Mouse (Mus musculus) midbrain, embryonic 13.5 days (tissue): ENCODE measurements around the gene Col3a1. TPM values are rescaled to one million over a fixed set of nuclear protein-coding genes. Genes with fewer than 3 reads are reported as not detected.

ENCODE experiments used
- ATAC-seq: fragments of 200-750 bp; cut with Nextera tagmentation; 2 replicates; pipeline ENCODE4 v1.8.0; 2017; ENCODE audit warnings: mild to moderate bottlenecking, moderate TSS enrichment, moderate library complexity
- H3K27ac ChIP-seq: fragments of 300-500 bp; sonication (generic); 2 replicates; pipeline ENCODE4 v1.5.1; 2015; ENCODE audit warnings: inconsistent platforms, mild to moderate bottlenecking, moderate library complexity
- H3K27me3 ChIP-seq: fragments of 300-500 bp; sonication (generic); 2 replicates; pipeline ENCODE4 v1.6.1; 2015; ENCODE audit warnings: mild to moderate bottlenecking, inconsistent platforms
- H3K36me3 ChIP-seq: fragments of 300-500 bp; sonication (generic); 2 replicates; pipeline ENCODE4 v1.6.1; 2015; ENCODE audit warnings: mild to moderate bottlenecking, inconsistent platforms
- H3K4me1 ChIP-seq: fragments of 300-500 bp; sonication (generic); replicated peaks from 2 replicates; pipeline ENCODE4 v1.6.1; 2015; ENCODE audit warnings: inconsistent platforms
- H3K4me2 ChIP-seq: fragments of 300-500 bp; sonication (generic); replicated peaks from 2 replicates; pipeline ENCODE4 v1.6.1; 2015; ENCODE audit warnings: moderate library complexity, mild to moderate bottlenecking, inconsistent platforms
- H3K4me3 ChIP-seq: fragments of 300-500 bp; sonication (generic); replicated peaks from 2 replicates; pipeline ENCODE4 v1.5.1; 2015; ENCODE audit warnings: mild to moderate bottlenecking, inconsistent platforms
- H3K9ac ChIP-seq: fragments of 300-500 bp; sonication (generic); replicated peaks from 2 replicates; pipeline ENCODE4 v1.6.1; 2015; ENCODE audit warnings: mild to moderate bottlenecking, inconsistent platforms
- H3K9me3 ChIP-seq: fragments of 300-500 bp; sonication (generic); 2 replicates; pipeline ENCODE4 v1.6.1; 2016; ENCODE audit warnings: mild to moderate bottlenecking, inconsistent platforms
- WGBS: fragments of 180-500 bp; shearing (Covaris S2); methylation state at CpG from one replicate; pipeline ENCODE4 v1.1.7; 2015; 5-methylcytosine and 5-hydroxymethylcytosine counted together
- polyA plus RNA-seq: library from polyadenylated mRNA; unstranded; fragments of >200 nt; fragmentation: Nextera tagmentation; extraction: Ambion mirVana; gene quantifications from 2 replicates; pipeline ENCODE4 v1.2.1, GENCODE M21; 2015

The Col3a1 gene
- polyA plus RNA-seq, 1 experiment from 2014 or later, result 184 TPM

DNA sequence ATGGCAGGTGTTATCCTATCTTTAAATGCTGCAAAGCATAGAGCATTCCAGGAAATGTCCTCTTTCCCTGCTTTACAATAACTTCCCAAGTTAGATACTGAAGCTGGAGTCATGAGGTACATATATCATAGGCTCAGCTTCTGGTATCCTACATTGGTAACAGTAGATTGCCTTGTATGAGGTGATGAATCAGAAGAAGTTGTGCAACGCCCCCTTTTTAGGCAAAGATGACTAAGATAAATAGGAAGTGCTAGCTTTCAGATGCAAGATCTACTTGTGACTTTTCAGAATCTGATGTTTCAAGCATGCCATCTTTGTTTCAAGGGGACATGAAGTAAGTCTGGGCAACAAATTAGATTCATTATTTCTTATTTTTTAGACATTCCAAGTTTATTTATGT, 6.9 kb downstream of the Col3a1 start:
- H3K4me3 ChIP-seq, result no peak overlapping the region
- no peaks in the 10 kb centered on the region for H3K9me3 ChIP-seq
- 84% methylated on average over 1 of the region's 1 CpGs for WGBS
- H3K4me2 ChIP-seq, result no peak overlapping the region
- H3K4me1 ChIP-seq, result no peaks in the 10 kb centered on the region
- no peak overlapping the region for H3K9ac ChIP-seq
- H3K36me3 ChIP-seq, result no peaks in the 10 kb centered on the region
- ATAC-seq, result no peak
- no peak overlapping the region for H3K27ac ChIP-seq
- no peaks in the 10 kb centered on the region for H3K27me3 ChIP-seq

DNA sequence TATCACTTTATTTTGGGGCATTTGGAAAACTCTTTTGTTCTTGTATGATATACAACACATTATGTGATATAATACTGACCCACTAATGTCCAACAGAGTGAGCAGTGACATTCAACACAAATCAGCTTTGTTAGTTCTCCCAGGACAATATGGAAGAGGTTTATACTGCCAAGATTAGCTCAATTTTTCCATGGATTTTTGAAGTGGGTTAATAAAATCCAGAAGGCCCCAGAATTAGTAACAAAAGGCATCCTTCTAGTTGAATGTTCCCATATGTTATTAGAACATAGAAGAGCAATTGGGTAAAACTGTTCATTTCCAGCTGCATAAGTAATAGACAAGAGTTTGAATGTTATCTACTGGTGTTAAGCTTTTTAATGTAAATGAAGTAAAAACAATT, 9.5 kb downstream of the Col3a1 start:
- Histone ChIP-seq H3K4me1 (no peaks in the 10 kb centered on the region), H3K27me3 (no peaks in the 10 kb centered on the region), H3K4me3 (no peak overlapping the region), H3K4me2 (no peak overlapping the region), H3K9ac (no peak overlapping the region), H3K27ac (no peak overlapping the region), H3K36me3 (no peaks in the 10 kb centered on the region), H3K9me3 (no peaks in the 10 kb centered on the region)
- ATAC-seq, result no peak

DNA sequence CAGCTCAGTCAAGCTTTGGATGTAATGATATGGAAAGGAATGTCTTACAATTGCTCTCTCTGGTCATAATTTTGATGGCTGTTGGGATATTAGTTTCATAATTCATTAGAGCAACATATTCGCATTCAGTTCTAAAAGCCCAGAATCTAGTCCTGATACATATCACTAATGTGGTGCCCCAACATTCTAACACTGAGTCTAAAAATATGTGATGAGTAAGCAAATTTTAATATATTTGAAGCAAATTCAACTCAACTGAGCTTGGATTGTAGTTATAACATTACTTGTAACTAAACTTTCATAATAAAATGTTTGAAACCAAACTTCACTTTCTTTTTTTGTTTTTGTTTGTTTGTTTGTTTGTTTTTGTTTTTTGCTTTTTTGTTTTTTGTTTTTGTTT, 17.8 kb downstream of the Col3a1 start:
- no peak overlapping the region for H3K4me2 ChIP-seq
- H3K36me3 ChIP-seq, result no peaks in the 10 kb centered on the region
- H3K4me1 ChIP-seq, result no peaks in the 10 kb centered on the region
- no peak for ATAC-seq
- WGBS, result 96% methylated on average over 1 of the region's 1 CpGs
- H3K9me3 ChIP-seq, result no peaks in the 10 kb centered on the region
- no peak overlapping the region for H3K27ac ChIP-seq
- H3K9ac ChIP-seq, result no peak overlapping the region
- H3K27me3 ChIP-seq, result no peaks in the 10 kb centered on the region
- no peak overlapping the region for H3K4me3 ChIP-seq

DNA sequence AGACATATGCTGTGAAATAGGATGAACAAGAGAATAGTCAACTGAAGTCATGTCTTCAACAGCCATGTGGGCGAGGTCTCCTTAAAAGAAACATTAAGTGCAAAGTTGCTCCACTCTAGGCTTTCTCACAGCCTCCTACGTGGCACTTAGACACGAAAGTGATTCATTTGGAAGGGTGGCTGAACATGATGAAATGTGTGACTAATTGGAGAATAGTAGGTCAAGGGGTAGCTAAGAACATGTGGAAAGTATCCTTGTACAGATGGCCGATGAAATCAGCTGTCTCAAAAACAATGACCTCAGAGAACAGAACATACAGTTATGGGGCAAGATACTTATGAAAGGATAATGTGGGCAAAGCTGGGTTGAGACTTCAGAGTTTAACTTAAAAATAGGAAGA, 44.6 kb downstream of the Col3a1 start:
- Histone ChIP-seq H3K4me3 (no peak overlapping the region), H3K9ac (no peak overlapping the region), H3K4me2 (no peak overlapping the region), H3K27me3 (no peaks in the 10 kb centered on the region), H3K27ac (no peak overlapping the region), H3K36me3 (no peaks in the 10 kb centered on the region), H3K9me3 (no peaks in the 10 kb centered on the region), H3K4me1 (no peaks in the 10 kb centered on the region)
- WGBS, result 78% methylated on average over 4 of the region's 4 CpGs
- ATAC-seq, result no peak

DNA sequence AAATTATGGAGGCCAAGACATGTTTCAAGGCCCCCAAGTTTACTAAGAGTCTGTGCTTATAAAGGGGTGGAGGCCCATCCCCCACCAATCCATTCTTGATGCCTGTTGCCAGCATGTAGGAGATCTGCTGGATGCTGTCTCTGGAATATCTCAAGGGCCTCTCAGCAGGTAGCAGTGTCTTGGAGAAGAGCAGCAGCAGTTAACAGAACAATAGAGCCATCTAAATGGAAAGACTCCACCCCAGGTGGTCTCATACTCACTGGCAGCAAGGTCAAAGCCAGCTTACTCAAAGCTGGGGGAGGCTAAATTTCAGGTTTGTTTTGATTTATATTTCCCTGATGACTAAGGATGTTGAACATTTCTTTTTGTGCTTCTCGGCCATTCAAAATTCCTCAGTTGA, 46.7 kb downstream of the Col3a1 start:
- ATAC-seq, result no peak

GRCm38 (mm10) chr1:45359147-45359546, 47.8 kb downstream of the Col3a1 start:
- Histone ChIP-seq H3K4me3 (no peak overlapping the region), H3K9ac (no peak overlapping the region), H3K4me1 (no peaks in the 10 kb centered on the region), H3K4me2 (no peak overlapping the region), H3K27me3 (no peaks in the 10 kb centered on the region), H3K9me3 (no peaks in the 10 kb centered on the region), H3K36me3 (no peaks in the 10 kb centered on the region), H3K27ac (no peak overlapping the region)
- ATAC-seq, result no peak
- WGBS, result 72% methylated on average over 2 of the region's 2 CpGs

More for the DNA sequence above, 46.7 kb downstream of the Col3a1 start:
- Histone ChIP-seq H3K4me2 (no peak overlapping the region), H3K27me3 (no peaks in the 10 kb centered on the region), H3K4me3 (no peak overlapping the region), H3K9ac (no peak overlapping the region), H3K4me1 (no peaks in the 10 kb centered on the region), H3K9me3 (no peaks in the 10 kb centered on the region), H3K36me3 (no peaks in the 10 kb centered on the region), H3K27ac (no peak overlapping the region)
- WGBS, result 83% methylated on average over 1 of the region's 1 CpGs

DNA sequence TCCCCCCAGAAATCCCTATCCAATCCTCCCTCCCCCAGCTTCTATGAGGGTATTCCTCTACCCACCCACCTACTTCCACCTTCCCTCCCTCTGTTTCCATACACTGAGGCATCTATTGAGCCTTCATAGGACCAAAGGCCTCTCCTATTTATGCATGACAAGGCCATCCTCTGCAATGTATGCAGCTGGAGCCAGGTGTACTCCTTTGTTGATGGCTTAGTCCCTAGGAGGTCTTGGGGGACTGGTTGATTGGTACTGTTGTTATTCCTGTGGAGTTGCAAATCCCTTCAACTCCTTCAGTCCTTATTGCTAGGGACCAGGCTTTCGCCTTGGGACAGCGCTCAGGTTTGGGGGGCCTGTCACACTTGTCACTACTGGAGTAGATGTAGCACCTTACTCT, 48.3 kb downstream of the Col3a1 start:
- H3K27me3 ChIP-seq, result no peaks in the 10 kb centered on the region
- no peak for ATAC-seq
- H3K9me3 ChIP-seq, result no peaks in the 10 kb centered on the region
- H3K4me1 ChIP-seq, result no peaks in the 10 kb centered on the region
- WGBS, result 77% methylated on average over 2 of the region's 2 CpGs
- no peak overlapping the region for H3K4me3 ChIP-seq
- no peak overlapping the region for H3K9ac ChIP-seq
- no peak overlapping the region for H3K4me2 ChIP-seq
- H3K36me3 ChIP-seq, result no peaks in the 10 kb centered on the region
- no peak overlapping the region for H3K27ac ChIP-seq

GRCm38 (mm10) chr1:45363274-45363673, 51.9 kb downstream of the Col3a1 start:
- 95% methylated on average over 2 of the region's 2 CpGs for WGBS
- no peaks in the 10 kb centered on the region for H3K36me3 ChIP-seq
- ATAC-seq, result no peak
- no peaks in the 10 kb centered on the region for H3K27me3 ChIP-seq
- H3K4me3 ChIP-seq, result no peak overlapping the region
- no peak overlapping the region for H3K27ac ChIP-seq
- H3K4me1 ChIP-seq, result no peaks in the 10 kb centered on the region
- H3K9ac ChIP-seq, result no peak overlapping the region
- H3K9me3 ChIP-seq, result no peaks in the 10 kb centered on the region
- H3K4me2 ChIP-seq, result no peak overlapping the region

GRCm38 (mm10) chr1:45365427-45365826, 54.1 kb downstream of the Col3a1 start:
- no peak for ATAC-seq
- WGBS, result 82% methylated on average over 1 of the region's 1 CpGs
- no peak overlapping the region for H3K4me2 ChIP-seq

GRCm38 (mm10) chr1:45379992-45380690, 68.8 kb downstream of the Col3a1 start:
- no peak overlapping the region for H3K4me2 ChIP-seq
- H3K4me3 ChIP-seq, result no peak overlapping the region
- H3K9ac ChIP-seq, result no peak overlapping the region
- no peaks in the 10 kb centered on the region for H3K36me3 ChIP-seq
- no peak overlapping the region for H3K27ac ChIP-seq
- no peaks in the 10 kb centered on the region for H3K9me3 ChIP-seq
- no peak for ATAC-seq
- H3K27me3 ChIP-seq, result no peaks in the 10 kb centered on the region
- H3K4me1 ChIP-seq, result no peaks in the 10 kb centered on the region
- 87% methylated on average over 7 of the region's 7 CpGs for WGBS

More at GRCm38 (mm10) chr1:45365427-45365826, 54.1 kb downstream of the Col3a1 start:
- Histone ChIP-seq H3K9me3 (no peaks in the 10 kb centered on the region), H3K9ac (no peak overlapping the region), H3K4me1 (no peaks in the 10 kb centered on the region), H3K4me3 (no peak overlapping the region), H3K36me3 (no peaks in the 10 kb centered on the region), H3K27me3 (no peaks in the 10 kb centered on the region), H3K27ac (no peak overlapping the region)

GRCm38 (mm10) chr1:45381866-45382265, 70.5 kb downstream of the Col3a1 start:
- H3K4me1 ChIP-seq, result no peaks in the 10 kb centered on the region
- H3K9ac ChIP-seq, result no peak overlapping the region
- no peaks in the 10 kb centered on the region for H3K27me3 ChIP-seq
- no peak overlapping the region for H3K4me2 ChIP-seq
- H3K4me3 ChIP-seq, result no peak overlapping the region
- no peaks in the 10 kb centered on the region for H3K36me3 ChIP-seq
- WGBS, result 97% methylated on average over 2 of the region's 2 CpGs
- no peaks in the 10 kb centered on the region for H3K9me3 ChIP-seq
- no peak for ATAC-seq
- H3K27ac ChIP-seq, result no peak overlapping the region
